Mouse (Mus musculus): ENCODE data around the gene Slc35f2.

- TF ChIP-seq CTCF (IDR thresholded peaks at IDR 0.05 in 2 of 3, conservative IDR thresholded peaks at IDR 0.05 in 1 of 3; ENCODE audit: control insufficient read depth in 1 of 3, insufficient read depth in 1 of 3, low read depth in 2 of 3, low read length in 3 of 3, poor library complexity in 1 of 3, severe bottlenecking in 1 of 3) (no peak), USF2 (IDR thresholded peaks at IDR 0.05; ENCODE audit: borderline replicate concordance in 1 of 2, insufficient read depth in 1 of 2, low read depth in 1 of 2, low read length in 2 of 2) (no peak), EP300 (IDR thresholded peaks at IDR 0.05; ENCODE audit: low read depth in 1 of 2, low read length in 2 of 2) (no peak), RCOR1 (IDR thresholded peaks at IDR 0.05; ENCODE audit: low read depth, low read length) (no peak), GABPA (IDR thresholded peaks at IDR 0.05; ENCODE audit: low read depth, low read length) (no peak), MAFK (IDR thresholded peaks at IDR 0.05; ENCODE audit: borderline replicate concordance, low read depth, low read length) (no peak), CHD2 (IDR thresholded peaks at IDR 0.05; ENCODE audit: low read length) (no peak), POLR2A (IDR thresholded peaks at IDR 0.05; ENCODE audit: control insufficient read depth in 1 of 2, insufficient read depth in 1 of 2, low read depth in 1 of 2, low read length in 2 of 2, poor library complexity in 1 of 2) (no peak), ZC3H11A (IDR thresholded peaks at IDR 0.05; ENCODE audit: low read depth, low read length) (no peak), MAZ (IDR thresholded peaks at IDR 0.05; ENCODE audit: low read depth, low read length) (no peak), MAX (IDR thresholded peaks at IDR 0.05; ENCODE audit: low read length) (no peak), POLR2AphosphoS2 (IDR thresholded peaks at IDR 0.05; ENCODE audit: low read length) (no peak), NELFE (IDR thresholded peaks at IDR 0.05; ENCODE audit: low read depth, low read length) (no peak), ZNF384 (IDR thresholded peaks at IDR 0.05; ENCODE audit: low read depth, low read length) (no peak)
These were observed 13.2 kb upstream of the Slc35f2 start for GRCm38 (mm10) chr9:53758142-53758541.
